Mouse (Mus musculus): Measurements from ENCODE around the gene Stxbp3.

Stxbp3 gene

DNA sequence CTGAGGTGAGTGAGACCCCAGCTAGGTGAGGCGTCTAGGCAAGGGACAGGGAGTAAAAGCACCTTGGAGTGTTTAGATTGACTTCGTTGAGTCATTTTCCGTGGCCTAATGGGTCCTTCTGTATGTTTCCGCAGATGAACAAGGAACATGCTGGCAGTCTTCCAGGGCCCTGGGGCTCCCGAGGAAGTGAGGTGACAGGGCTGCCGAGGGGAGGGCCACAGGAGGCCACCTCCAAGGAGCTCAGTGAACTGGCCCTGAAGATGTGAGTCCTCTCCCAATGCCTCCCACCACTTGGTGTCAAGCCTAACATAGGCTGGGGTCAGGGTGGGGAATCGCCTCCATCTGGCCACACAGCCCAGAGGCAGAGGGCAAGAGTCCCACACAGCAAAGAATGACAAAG lies 75.3 kb downstream of the Stxbp3 start:
- no peak for DNase-seq (ENCODE audit: low read depth, low spot score)

DNA sequence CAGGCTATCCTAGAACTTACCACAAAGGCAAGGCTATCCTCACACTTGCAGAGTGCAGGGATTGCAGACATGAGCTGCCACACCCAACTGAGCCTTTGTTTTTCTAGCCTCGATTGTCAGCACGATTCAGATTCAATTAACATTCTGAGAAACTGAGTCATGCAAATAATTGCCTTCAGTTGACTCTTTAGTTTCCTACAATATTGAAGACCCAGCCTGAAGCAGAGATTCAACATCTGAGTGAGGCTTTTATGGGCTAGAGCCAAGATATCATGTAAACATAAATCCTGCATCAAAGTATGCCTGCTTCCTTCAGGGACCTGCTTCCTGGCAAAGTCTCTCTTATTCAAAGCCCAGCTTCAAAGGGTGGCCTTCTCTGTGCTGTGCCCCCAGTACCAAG lies 76.6 kb downstream of the Stxbp3 start:
- DNase-seq (ENCODE audit: low read depth, low spot score), result no peak

DNA sequence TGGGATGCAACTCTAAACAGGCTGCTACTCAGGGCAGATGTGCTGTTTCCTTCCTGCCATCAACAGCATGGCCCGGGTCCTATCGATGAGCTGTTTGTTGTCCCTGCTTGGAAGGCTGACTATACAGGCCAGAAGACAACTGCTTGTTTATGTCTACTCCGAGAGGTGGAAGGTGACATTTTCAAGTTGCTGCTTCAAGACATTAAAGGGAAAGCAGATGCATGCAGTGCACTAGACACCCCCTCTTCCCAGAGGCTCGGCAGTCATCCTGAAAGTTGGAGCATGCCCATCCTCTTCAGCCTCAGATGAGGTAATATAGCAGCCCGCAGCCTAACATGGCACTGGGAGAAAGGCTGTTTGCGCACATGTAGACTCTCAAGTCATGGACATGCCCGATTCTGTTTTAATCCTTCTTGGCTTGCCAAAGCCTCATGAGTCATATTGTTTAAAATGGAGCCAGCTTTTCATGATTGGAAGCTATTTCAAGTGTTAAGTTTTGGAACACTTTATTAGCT lies 77.7 kb downstream of the Stxbp3 start:
- DNase-seq (ENCODE audit: low read depth, low spot score), result no peak

DNA sequence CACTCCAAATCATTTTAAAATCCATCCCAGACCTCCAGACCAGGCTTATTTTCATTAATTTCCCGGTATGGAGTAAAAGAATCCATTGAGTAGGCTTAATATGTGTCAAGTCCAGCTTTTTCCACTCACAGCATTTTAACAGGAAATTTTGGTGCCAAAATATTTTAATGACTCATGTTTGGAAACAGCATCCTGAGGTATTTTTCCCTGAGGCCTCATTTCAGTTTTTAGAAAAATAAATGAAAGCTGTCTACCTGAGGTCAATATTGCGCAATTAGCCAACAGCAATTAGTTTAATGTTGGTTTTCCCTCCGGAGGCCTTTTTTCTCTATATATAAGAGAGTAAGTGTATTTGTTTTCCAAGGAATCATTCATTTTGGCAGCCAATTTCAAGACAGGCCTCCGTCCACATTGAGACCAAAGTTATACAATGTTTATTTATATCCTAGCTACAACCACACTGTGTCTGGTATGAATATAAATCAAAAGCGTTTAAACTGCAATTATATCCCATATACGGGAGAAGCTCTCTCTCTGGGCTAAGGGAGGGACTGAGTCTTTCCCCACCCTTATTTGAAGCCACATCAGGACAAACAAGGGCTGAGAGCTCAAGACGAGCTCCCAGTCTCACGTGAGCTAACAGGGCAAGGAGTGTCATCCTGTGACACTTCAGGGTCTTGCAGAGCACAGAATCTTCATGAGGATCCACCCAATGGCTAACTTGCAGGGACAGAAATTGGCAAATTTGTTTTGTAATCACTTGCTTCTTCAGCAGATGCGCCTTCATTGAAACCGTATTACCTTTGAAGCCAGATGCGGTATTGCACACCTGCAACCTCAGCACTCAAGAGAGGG lies 80.5 kb downstream of the Stxbp3 start:
- DNase-seq (ENCODE audit: low read depth, low spot score), result no peak

DNA sequence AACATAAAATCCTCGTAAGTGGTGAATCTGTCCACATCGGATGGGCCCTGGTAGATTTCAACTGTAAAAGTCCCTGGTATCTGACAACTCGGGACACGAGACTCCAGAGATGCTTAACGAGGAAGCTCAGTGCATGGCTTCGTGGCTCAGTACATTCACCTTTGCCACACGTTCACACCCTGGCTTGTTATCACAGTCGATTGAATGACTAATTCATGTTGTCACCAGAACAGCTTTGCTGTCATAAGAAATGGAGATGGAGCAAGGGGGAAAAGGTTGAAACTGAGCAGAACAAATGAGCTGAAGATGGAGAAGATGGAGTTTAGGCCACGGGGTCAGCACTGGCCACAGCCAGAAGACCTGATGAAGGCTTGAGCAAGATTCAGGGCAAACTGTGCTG lies 82.8 kb downstream of the Stxbp3 start:
- no peak for DNase-seq (ENCODE audit: low read depth, low spot score)

DNA sequence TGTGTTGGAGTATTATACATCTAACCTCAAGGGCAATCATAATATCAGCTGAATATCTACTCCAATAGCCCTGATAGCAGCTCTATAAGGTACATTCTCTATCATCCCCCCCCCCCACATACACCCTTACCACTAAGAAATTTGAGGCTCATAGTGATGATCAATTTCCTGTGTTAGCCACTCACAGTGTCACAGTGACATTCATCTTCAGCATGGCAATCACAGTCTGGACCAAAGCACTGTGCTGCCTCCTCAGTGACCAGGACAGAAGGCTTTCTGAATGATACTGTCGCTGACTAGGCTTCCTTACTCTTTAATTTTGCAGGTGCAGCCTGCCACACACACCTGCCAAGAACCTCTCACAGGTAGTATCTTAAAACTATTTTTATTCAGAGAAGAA lies 84.2 kb downstream of the Stxbp3 start:
- DNase-seq (ENCODE audit: low read depth, low spot score), result no peak

DNA sequence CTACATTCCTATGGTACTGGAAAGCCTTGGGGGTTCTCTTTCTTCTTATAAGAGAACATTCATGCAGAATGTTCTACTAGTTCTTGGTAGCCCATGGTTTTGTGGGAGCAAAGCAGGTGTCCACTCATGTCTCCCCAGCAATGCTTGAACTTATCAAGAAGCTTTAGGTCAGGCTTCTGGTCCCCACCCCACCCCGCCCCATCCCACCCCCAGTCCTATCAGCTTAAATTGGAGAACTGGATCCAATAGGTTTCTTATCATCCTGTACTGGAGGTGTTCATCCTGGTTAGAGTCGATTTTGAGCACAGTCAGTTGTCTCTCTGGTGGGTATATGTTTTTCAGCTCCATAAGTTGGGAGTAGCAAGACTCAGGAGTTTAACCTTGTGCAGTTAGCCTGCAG lies 84.8 kb downstream of the Stxbp3 start:
- no peak for DNase-seq (ENCODE audit: low read depth, low spot score)

DNA sequence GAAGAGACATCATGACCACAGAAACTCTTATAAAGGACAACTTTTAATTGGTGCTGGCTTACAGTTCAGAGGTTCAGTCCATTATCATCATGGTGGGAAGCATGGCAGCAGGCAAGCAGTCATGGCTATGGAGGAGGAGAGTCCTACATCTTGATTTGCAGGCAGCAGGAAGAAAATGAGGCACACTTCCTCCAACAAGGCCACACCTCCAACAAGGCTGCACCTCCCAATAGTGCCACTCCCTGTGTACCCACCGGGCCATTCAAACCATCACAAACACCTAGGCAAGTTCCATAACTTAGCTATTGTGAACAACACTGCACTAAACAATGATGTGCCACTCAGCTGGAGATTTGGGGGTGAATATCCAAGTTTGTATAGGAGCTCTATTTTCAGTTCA lies 85.8 kb downstream of the Stxbp3 start:
- DNase-seq (ENCODE audit: low read depth, low spot score), result no peak

DNA sequence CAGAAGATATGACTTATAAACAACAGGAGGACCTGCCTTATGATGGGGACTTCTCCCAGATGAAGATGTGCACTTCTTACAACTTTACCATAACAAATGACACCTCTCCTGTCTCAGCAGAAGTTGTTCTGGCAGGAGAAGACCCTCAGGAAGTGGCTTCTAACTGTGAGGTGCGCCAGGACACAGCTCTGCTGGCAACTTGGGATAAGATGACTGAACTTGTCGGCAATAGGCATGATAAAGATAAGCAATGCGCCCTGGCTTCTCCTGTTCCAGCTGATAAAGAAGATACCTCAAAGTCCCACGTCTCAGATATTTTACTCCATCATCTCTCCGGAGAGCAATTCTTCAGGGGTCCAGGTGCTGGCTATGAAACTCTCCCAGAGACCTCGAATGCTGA lies 88.6 kb downstream of the Stxbp3 start:
- no peak for DNase-seq (ENCODE audit: low read depth, low spot score)

DNA sequence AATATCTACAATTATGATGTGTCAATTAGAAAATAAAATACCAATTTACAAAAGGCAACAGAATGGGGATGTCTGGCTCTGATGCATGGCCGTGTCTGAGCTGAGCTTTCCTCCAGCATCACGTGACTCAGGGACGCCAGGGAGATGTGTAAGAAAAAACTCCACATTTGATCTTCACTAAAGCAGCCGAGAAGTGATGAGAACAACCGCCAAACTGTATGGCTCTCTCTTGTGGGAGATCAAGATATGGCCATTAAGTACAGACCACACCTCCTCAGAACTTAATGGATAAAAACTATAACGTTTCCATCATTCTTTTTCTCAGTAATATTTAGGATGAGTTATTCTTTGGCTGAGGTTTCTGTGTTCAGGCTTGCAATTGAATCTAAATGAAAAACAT lies 89.3 kb downstream of the Stxbp3 start:
- DNase-seq (ENCODE audit: low read depth, low spot score), result no peak

DNA sequence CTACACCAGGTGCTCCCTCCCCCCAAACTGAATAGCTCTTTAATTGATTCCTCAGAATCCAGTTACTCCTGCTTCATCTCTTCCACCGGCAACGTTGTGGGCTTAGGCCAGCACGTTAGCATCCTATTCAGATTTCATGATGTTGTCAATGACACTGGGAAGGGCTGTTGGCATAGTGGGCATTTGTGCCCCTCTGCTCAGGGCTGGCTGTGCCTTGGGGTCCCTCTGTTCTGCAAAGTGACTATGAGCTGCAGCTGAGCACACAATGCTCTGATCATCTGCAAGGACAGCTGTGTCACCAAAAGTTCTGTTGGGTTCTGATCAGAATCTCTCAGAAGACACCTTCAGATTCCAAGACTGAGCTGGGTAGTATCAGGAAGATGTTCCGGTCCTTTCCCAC lies 96.3 kb downstream of the Stxbp3 start:
- DNase-seq (ENCODE audit: low read depth, low spot score), result no peak

Data from retina, adult 2 months (tissue).